ENCODE assay signal across 31 mouse cellular contexts in the genomic region with DNA sequence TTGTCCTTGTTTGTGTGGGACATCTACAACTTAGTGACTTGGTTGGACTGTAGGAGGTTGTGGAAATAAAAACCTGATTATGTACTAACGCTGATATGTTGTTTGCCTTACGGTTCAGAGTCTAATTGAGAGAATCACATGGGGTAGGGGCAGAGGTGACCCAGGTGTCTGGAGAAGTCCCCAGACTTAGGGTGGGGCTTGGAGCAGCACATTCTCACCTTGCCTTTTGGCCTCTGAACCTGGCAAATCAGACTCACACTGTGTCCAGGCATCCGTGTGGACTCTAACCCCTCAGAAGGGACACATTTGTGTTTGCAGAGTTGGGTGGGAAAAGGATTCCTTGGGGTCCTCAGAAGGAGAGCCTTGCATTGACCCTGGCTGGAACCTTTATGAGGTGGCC. TPM values are rescaled to one million over a fixed set of nuclear protein-coding genes. Genes with fewer than 3 reads are reported as not detected.
DNase-seq lines count a peak whose midpoint lies in the region; ATAC-seq and TF ChIP-seq lines count a peak whose summit lies in the region.
"Had no signal": no experiment of that assay in that cellular context is flagged by ENCODE, and none has a peak within 500 bp of the region (broad histone marks: within the 10 kb centered on the region; RNA-seq: fewer than 3 reads in every experiment).

No protein-coding gene starts in this region.

- H3K27ac ChIP-seq in kidney, adult 2 months (ENCODE audit: insufficient read depth, low read depth, low read length), result no peak overlapping the region
- peak overlapping the region; percentile 45; the same call in 1 of the 2 replicates for H3K27ac ChIP-seq in liver, embryonic 15.5 days (replicated peaks)
- no peak overlapping the region; the same call in 1 of the 2 replicates for H3K27ac ChIP-seq in liver, embryonic 11.5 days (ENCODE audit: low read depth, low read length)
- H3K27ac ChIP-seq in intestine, embryonic 15.5 days, result peak overlapping the region; percentile 78
- peak overlapping the region; percentile 87 for H3K27ac ChIP-seq in liver, postnatal 0 days (ENCODE audit: low read depth)
- H3K27ac ChIP-seq: forebrain, embryonic 10.5 days; forebrain, embryonic 13.5 days; gastrocnemius, adult 2 months; heart, embryonic 15.5 days; hindbrain, embryonic 10.5 days; hindbrain, embryonic 14.5 days had no signal

- peak; percentile 52 for DNase-seq in kidney, adult 2 months
- DNase-seq in kidney, postnatal 4 days, result no peak
- no peak for DNase-seq in liver, embryonic 11.5 days (ENCODE audit: low spot score)
- no peak for DNase-seq in liver, postnatal 0 days
- no peak for DNase-seq in cerebellum, postnatal 10 days
- DNase-seq: adrenal gland, adult 8-10 months; adrenal gland, postnatal 25 days; cerebellum, adult 11-12 months; cerebellum, adult 8-10 months; cerebellum, postnatal 14 days; gastrocnemius, adult 2 months; gastrocnemius, postnatal 25 days; heart, adult 18-20 months; heart, postnatal 10 days; heart, postnatal 36 days had no signal

- H3K27me3 ChIP-seq in kidney, adult 2 months (replicated peaks; ENCODE audit: control insufficient read depth, insufficient read depth, low read length), result no peaks in the 10 kb centered on the region
- H3K27me3 ChIP-seq in liver, embryonic 15.5 days, result no peaks in the 10 kb centered on the region
- no peaks in the 10 kb centered on the region for H3K27me3 ChIP-seq in liver, embryonic 11.5 days (replicated peaks; ENCODE audit: control insufficient read depth, insufficient read depth, low read length)
- H3K27me3 ChIP-seq in intestine, embryonic 15.5 days (replicated peaks), result no peaks in the 10 kb centered on the region
- H3K27me3 ChIP-seq in liver, postnatal 0 days (ENCODE audit: insufficient read depth, low read length), result no peaks in the 10 kb centered on the region
- H3K27me3 ChIP-seq: heart, embryonic 12.5 days had no signal

- ATAC-seq in liver, embryonic 15.5 days (ENCODE audit: insufficient read depth), result no peak
- no peak for ATAC-seq in liver, embryonic 11.5 days (replicated peaks; ENCODE audit: low FRiP score)
- peak; percentile 60 for ATAC-seq in intestine, embryonic 15.5 days
- no peak for ATAC-seq in liver, postnatal 0 days
- no peak for ATAC-seq in frontal cortex, adult (ENCODE audit: low TSS enrichment)
- ATAC-seq: activated CD4-positive, CD25-positive, alpha-beta regulatory T cell, adult 4 months; forebrain, embryonic 13.5 days; forebrain, embryonic 16.5 days had no signal

- WGBS in kidney, adult 2 months, result 44% methylated on average over 3 of the region's 3 CpGs
- 65% methylated on average over 3 of the region's 3 CpGs for WGBS in liver, embryonic 15.5 days (ENCODE audit: insufficient replicate concordance)
- 79% methylated on average over 3 of the region's 3 CpGs for WGBS in liver, embryonic 11.5 days
- 63% methylated on average over 3 of the region's 3 CpGs for WGBS in intestine, embryonic 15.5 days
- WGBS in liver, postnatal 0 days (ENCODE audit: insufficient replicate concordance), result 55% methylated on average over 3 of the region's 3 CpGs

- H3K9me3 ChIP-seq in liver, embryonic 15.5 days (replicated peaks), result no peaks in the 10 kb centered on the region
- no peaks in the 10 kb centered on the region for H3K9me3 ChIP-seq in liver, embryonic 11.5 days (ENCODE audit: control insufficient read depth, low read length)
- no peaks in the 10 kb centered on the region for H3K9me3 ChIP-seq in intestine, embryonic 15.5 days
- H3K9me3 ChIP-seq in liver, postnatal 0 days (ENCODE audit: low read length), result no peaks in the 10 kb centered on the region
- H3K9me3 ChIP-seq: forebrain, embryonic 10.5 days; forebrain, embryonic 13.5 days; heart, embryonic 12.5 days; heart, embryonic 15.5 days; hindbrain, embryonic 10.5 days had no signal

- no peak overlapping the region for H3K9ac ChIP-seq in liver, embryonic 15.5 days
- H3K9ac ChIP-seq in liver, embryonic 11.5 days (ENCODE audit: low read depth, low read length), result no peak overlapping the region
- no peak overlapping the region for H3K9ac ChIP-seq in intestine, embryonic 15.5 days
- no peak overlapping the region for H3K9ac ChIP-seq in liver, postnatal 0 days (replicated peaks)
- H3K9ac ChIP-seq: forebrain, embryonic 13.5 days; heart, embryonic 12.5 days; heart, embryonic 15.5 days; hindbrain, embryonic 14.5 days had no signal

- no peak for TF ChIP-seq EP300 in liver, postnatal 0 days (IDR thresholded peaks at IDR 0.05; ENCODE audit: low read depth)

- no peak for TF ChIP-seq CTCF in kidney, adult 2 months (conservative IDR thresholded peaks at IDR 0.05; ENCODE audit: insufficient read depth, insufficient read length, low read depth, low read length)
- no peak for TF ChIP-seq CTCF in liver, postnatal 0 days (IDR thresholded peaks at IDR 0.05; ENCODE audit: low read depth)

- no peak for TF ChIP-seq POLR2A in kidney, adult 2 months (IDR thresholded peaks at IDR 0.05; ENCODE audit: low read depth, low read length)

- H3K4me2 ChIP-seq in liver, embryonic 15.5 days, result no peak overlapping the region
- H3K4me2 ChIP-seq in liver, embryonic 11.5 days, result no peak overlapping the region
- H3K4me2 ChIP-seq in intestine, embryonic 15.5 days (replicated peaks), result no peak overlapping the region
- no peak overlapping the region for H3K4me2 ChIP-seq in liver, postnatal 0 days (ENCODE audit: low read depth, low read length)
- H3K4me2 ChIP-seq: forebrain, embryonic 13.5 days; heart, embryonic 12.5 days; heart, embryonic 15.5 days; hindbrain, embryonic 14.5 days had no signal

- peaks cover 5% of the 10 kb centered on the region for H3K4me1 ChIP-seq in kidney, adult 2 months (ENCODE audit: control insufficient read depth, insufficient read depth, low read length)
- H3K4me1 ChIP-seq in liver, embryonic 15.5 days (replicated peaks), result peaks cover 33% of the 10 kb centered on the region
- peaks cover 11% of the 10 kb centered on the region for H3K4me1 ChIP-seq in liver, embryonic 11.5 days (replicated peaks; ENCODE audit: control insufficient read depth, insufficient read depth, low read length)
- H3K4me1 ChIP-seq in intestine, embryonic 15.5 days (replicated peaks), result 0 out of 2 replicates have a peak, but pooled peaks cover 5% of the 10 kb centered on the region
- H3K4me1 ChIP-seq in liver, postnatal 0 days (ENCODE audit: insufficient read depth), result peaks cover 19% of the 10 kb centered on the region
- H3K4me1 ChIP-seq: forebrain, embryonic 10.5 days; forebrain, embryonic 13.5 days; heart, embryonic 12.5 days; heart, embryonic 15.5 days; hindbrain, embryonic 10.5 days had no signal

- no peak overlapping the region for H3K4me3 ChIP-seq in kidney, adult 2 months (ENCODE audit: insufficient read depth, low read depth, low read length)
- no peak overlapping the region for H3K4me3 ChIP-seq in liver, embryonic 15.5 days (replicated peaks)
- no peak overlapping the region for H3K4me3 ChIP-seq in liver, embryonic 11.5 days (ENCODE audit: low read depth, low read length)
- no peak overlapping the region for H3K4me3 ChIP-seq in intestine, embryonic 15.5 days (replicated peaks)
- H3K4me3 ChIP-seq in liver, postnatal 0 days (ENCODE audit: low read depth, low read length), result no peak overlapping the region
- H3K4me3 ChIP-seq: forebrain, embryonic 10.5 days; forebrain, embryonic 13.5 days; gastrocnemius, adult 2 months; heart, embryonic 12.5 days; heart, embryonic 15.5 days; hindbrain, embryonic 10.5 days had no signal

- H3K36me3 ChIP-seq in kidney, adult 2 months (ENCODE audit: control insufficient read depth, insufficient read depth, low read length), result peaks cover 5% of the 10 kb centered on the region
- peaks cover 21% of the 10 kb centered on the region; the same call in 1 of the 2 replicates for H3K36me3 ChIP-seq in liver, embryonic 15.5 days (replicated peaks)
- peaks cover 13% of the 10 kb centered on the region; the same call in 1 of the 2 replicates for H3K36me3 ChIP-seq in liver, embryonic 11.5 days (ENCODE audit: control insufficient read depth, insufficient read depth, low read length)
- H3K36me3 ChIP-seq in intestine, embryonic 15.5 days, result peaks cover 18% of the 10 kb centered on the region
- H3K36me3 ChIP-seq in liver, postnatal 0 days (replicated peaks; ENCODE audit: insufficient read depth, low read length), result peaks cover 32% of the 10 kb centered on the region

RNA-seq across cellular contexts. Expression of gene Apoa1, which starts 4.3 kb away (rescaled TPM):
- polyA plus RNA-seq in kidney, adult 2 months (2012; rRNA removed), result 1.0 and 1.2 TPM in 2 replicates
- polyA plus RNA-seq in liver, embryonic 15.5 days (2015; fragmentation: Nextera tagmentation; extraction: Ambion mirVana), result 5,098 and 5,983 TPM in 2 replicates
- polyA plus RNA-seq in liver, embryonic 11.5 days (2014; fragmentation: Nextera tagmentation; extraction: Ambion mirVana), result 1,257 and 1,278 TPM in 2 replicates
- polyA plus RNA-seq in intestine, embryonic 15.5 days (2015; fragmentation: Nextera tagmentation; extraction: Ambion mirVana), result 1,502 and 1,827 TPM in 2 replicates
- polyA plus RNA-seq in liver, postnatal 0 days (2015; fragmentation: Nextera tagmentation; extraction: Ambion mirVana), result 27,203 and 27,647 TPM in 2 replicates
- polyA plus RNA-seq: activated CD4-positive, CD25-positive, alpha-beta regulatory T cell, adult 4 months had no signal

RNA-seq across cellular contexts. Expression of gene Apoc3, which starts 11.3 kb away (rescaled TPM):
- 39.2 and 43.8 TPM in 2 replicates for polyA plus RNA-seq in kidney, adult 2 months (2012; rRNA removed)
- polyA plus RNA-seq in liver, embryonic 15.5 days (2015; fragmentation: Nextera tagmentation; extraction: Ambion mirVana), result 6.6 and 6.8 TPM in 2 replicates
- 1.4 and 4.2 TPM in 2 replicates for polyA plus RNA-seq in liver, embryonic 11.5 days (2014; fragmentation: Nextera tagmentation; extraction: Ambion mirVana)
- 247 and 325 TPM in 2 replicates for polyA plus RNA-seq in intestine, embryonic 15.5 days (2015; fragmentation: Nextera tagmentation; extraction: Ambion mirVana)
- polyA plus RNA-seq in liver, postnatal 0 days (2015; fragmentation: Nextera tagmentation; extraction: Ambion mirVana), result 453 and 541 TPM in 2 replicates
- polyA plus RNA-seq: activated CD4-positive, CD25-positive, alpha-beta regulatory T cell, adult 4 months; brain, embryonic 14.5 days; embryonic facial prominence, embryonic 11.5 days; embryonic facial prominence, embryonic 14.5 days; forebrain, embryonic 10.5 days; forebrain, embryonic 13.5 days; forebrain, embryonic 16.5 days; heart, embryonic 12.5 days; heart, embryonic 15.5 days; hindbrain, embryonic 10.5 days; hindbrain, embryonic 14.5 days had no signal

RNA-seq across cellular contexts. Expression of gene Apoa4, which starts 16.4 kb away (rescaled TPM):
- polyA plus RNA-seq in kidney, adult 2 months (2012; rRNA removed), result 5.7 and 6.9 TPM in 2 replicates
- 0.33 TPM in 2 replicates for polyA plus RNA-seq in liver, embryonic 15.5 days (2015; fragmentation: Nextera tagmentation; extraction: Ambion mirVana)
- polyA plus RNA-seq in liver, embryonic 11.5 days (2014; fragmentation: Nextera tagmentation; extraction: Ambion mirVana), result not detected in 2 replicates
- 576 and 837 TPM in 2 replicates for polyA plus RNA-seq in intestine, embryonic 15.5 days (2015; fragmentation: Nextera tagmentation; extraction: Ambion mirVana)
- polyA plus RNA-seq in liver, postnatal 0 days (2015; fragmentation: Nextera tagmentation; extraction: Ambion mirVana), result 256 and 423 TPM in 2 replicates
- polyA plus RNA-seq: activated CD4-positive, CD25-positive, alpha-beta regulatory T cell, adult 4 months; embryonic facial prominence, embryonic 11.5 days; forebrain, embryonic 10.5 days; forebrain, embryonic 16.5 days; gonadal fat pad, adult 2 months; hindbrain, embryonic 10.5 days; hindbrain, embryonic 14.5 days had no signal

RNA-seq across cellular contexts. Expression of gene Apoa5, which starts 44.3 kb away (rescaled TPM):
- polyA plus RNA-seq in kidney, adult 2 months (2012; rRNA removed), result 0.16 TPM in 1 of 2 replicates, not detected in the other
- 0.69 and 1.3 TPM in 2 replicates for polyA plus RNA-seq in liver, embryonic 15.5 days (2015; fragmentation: Nextera tagmentation; extraction: Ambion mirVana)
- polyA plus RNA-seq in liver, embryonic 11.5 days (2014; fragmentation: Nextera tagmentation; extraction: Ambion mirVana), result 0.21 and 0.38 TPM in 2 replicates
- 0.38 TPM in 2 replicates for polyA plus RNA-seq in intestine, embryonic 15.5 days (2015; fragmentation: Nextera tagmentation; extraction: Ambion mirVana)
- polyA plus RNA-seq in liver, postnatal 0 days (2015; fragmentation: Nextera tagmentation; extraction: Ambion mirVana), result 771 and 869 TPM in 2 replicates
- polyA plus RNA-seq: activated CD4-positive, CD25-positive, alpha-beta regulatory T cell, adult 4 months; brain, embryonic 14.5 days; embryonic facial prominence, embryonic 11.5 days; embryonic facial prominence, embryonic 14.5 days; forebrain, embryonic 10.5 days; forebrain, embryonic 13.5 days; forebrain, embryonic 16.5 days; frontal cortex, adult 2 months; heart, embryonic 12.5 days; heart, embryonic 15.5 days; hindbrain, embryonic 14.5 days had no signal

RNA-seq across cellular contexts. Expression of gene Zpr1, which starts 48.8 kb away (rescaled TPM):
- 16.6 and 19.3 TPM in 2 replicates for polyA plus RNA-seq in kidney, adult 2 months (2012; rRNA removed)
- polyA plus RNA-seq in liver, embryonic 15.5 days (2015; fragmentation: Nextera tagmentation; extraction: Ambion mirVana), result 23.4 and 27.4 TPM in 2 replicates
- 92.6 and 96.7 TPM in 2 replicates for polyA plus RNA-seq in liver, embryonic 11.5 days (2014; fragmentation: Nextera tagmentation; extraction: Ambion mirVana)
- polyA plus RNA-seq in intestine, embryonic 15.5 days (2015; fragmentation: Nextera tagmentation; extraction: Ambion mirVana), result 57.2 and 63.2 TPM in 2 replicates
- 20.6 and 21.8 TPM in 2 replicates for polyA plus RNA-seq in liver, postnatal 0 days (2015; fragmentation: Nextera tagmentation; extraction: Ambion mirVana)

Comparison
In these comparisons a context has a peak if more than half of its experiments do, and no peak if none do; other contexts are left out.
1. H3K27ac ChIP-seq: peak in liver, embryonic 15.5 days (single experiment), intestine, embryonic 15.5 days (single experiment) and liver, postnatal 0 days (single experiment); none in kidney, adult 2 months (single experiment) and liver, embryonic 11.5 days (single experiment).
2. RNA of gene Apoa4, which starts 16.4 kb away (polyA plus RNA-seq): 576 to 837 TPM in intestine, embryonic 15.5 days and 256 to 423 TPM in liver, postnatal 0 days; 5.7 to 6.9 TPM in kidney, adult 2 months, 0.33 TPM in liver, embryonic 15.5 days and not detected in liver, embryonic 11.5 days; every median in the first group is over 10 times any median in the second.
3. RNA of gene Apoa1, which starts 4.3 kb away (polyA plus RNA-seq): 27,203 to 27,647 TPM in liver, postnatal 0 days, 5,098 to 5,983 TPM in liver, embryonic 15.5 days, 1,502 to 1,827 TPM in intestine, embryonic 15.5 days and 1,257 to 1,278 TPM in liver, embryonic 11.5 days; 1.0 to 1.2 TPM in kidney, adult 2 months; every median in the first group is over 100 times any median in the second.